20 mouse cellular contexts compared by ENCODE assay signal in the genomic region with DNA sequence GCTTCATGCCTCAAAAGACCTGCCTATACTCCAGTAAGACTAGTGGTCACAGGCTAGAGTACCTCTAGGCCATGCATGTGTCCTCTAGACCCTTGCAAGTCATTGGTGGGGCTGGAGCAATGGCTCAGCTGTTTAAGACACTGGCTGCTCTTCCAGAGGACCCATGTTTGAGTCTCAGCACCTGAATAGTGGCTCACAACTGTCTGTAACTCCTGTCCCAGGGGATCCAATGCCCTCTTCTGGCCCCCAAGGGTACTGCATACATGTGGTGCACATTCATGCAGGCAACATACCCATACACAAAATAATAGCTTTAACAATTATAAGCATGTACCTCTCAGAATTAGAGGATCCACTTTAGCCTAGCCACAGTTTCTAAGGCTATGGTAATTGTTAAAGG. TPM values are rescaled to one million over a fixed set of nuclear protein-coding genes. Genes with fewer than 3 reads are reported as not detected.
DNase-seq lines count a peak whose midpoint lies in the region; ATAC-seq and TF ChIP-seq lines count a peak whose summit lies in the region.
"Had no signal": no experiment of that assay in that cellular context is flagged by ENCODE, and none has a peak within 500 bp of the region (broad histone marks: within the 10 kb centered on the region; RNA-seq: fewer than 3 reads in every experiment).

No protein-coding gene starts in this region.

- ATAC-seq in hindbrain, postnatal 0 days = no peak
- no peak for ATAC-seq in liver, postnatal 0 days
- no peak for ATAC-seq in liver, embryonic 11.5 days (replicated peaks; ENCODE audit: low FRiP score)
- ATAC-seq in inflammation-experienced regulatory T-cells, adult 6 months = no peak
- ATAC-seq: forebrain, embryonic 16.5 days had no signal

- H3K9ac ChIP-seq in hindbrain, postnatal 0 days (replicated peaks; ENCODE audit: low read length) = no peak overlapping the region
- no peak overlapping the region for H3K9ac ChIP-seq in liver, postnatal 0 days (replicated peaks)
- no peak overlapping the region for H3K9ac ChIP-seq in liver, embryonic 11.5 days (ENCODE audit: low read depth, low read length)
- H3K9ac ChIP-seq in ES-Bruce4 (ENCODE audit: low read depth, poor library complexity, severe bottlenecking) = no peak overlapping the region
- H3K9ac ChIP-seq: embryonic facial prominence, embryonic 12.5 days; heart, embryonic 13.5 days; hindbrain, embryonic 15.5 days had no signal

- H3K27me3 ChIP-seq in hindbrain, postnatal 0 days (ENCODE audit: insufficient read depth, low read length) = no peaks in the 10 kb centered on the region
- H3K27me3 ChIP-seq in hindbrain, embryonic 10.5 days (ENCODE audit: insufficient read depth, poor library complexity, severe bottlenecking) = no peaks in the 10 kb centered on the region
- H3K27me3 ChIP-seq in liver, postnatal 0 days (ENCODE audit: insufficient read depth, low read length) = no peaks in the 10 kb centered on the region
- no peaks in the 10 kb centered on the region for H3K27me3 ChIP-seq in liver, embryonic 11.5 days (replicated peaks; ENCODE audit: control insufficient read depth, insufficient read depth, low read length)
- no peaks in the 10 kb centered on the region for H3K27me3 ChIP-seq in ES-Bruce4 (ENCODE audit: control insufficient read depth, insufficient read depth, low read length, poor library complexity, severe bottlenecking)
- H3K27me3 ChIP-seq: embryonic facial prominence, embryonic 12.5 days; heart, embryonic 13.5 days; hindbrain, embryonic 15.5 days had no signal

- no peak overlapping the region for H3K4me3 ChIP-seq in hindbrain, postnatal 0 days (ENCODE audit: low read length)
- no peak overlapping the region for H3K4me3 ChIP-seq in hindbrain, embryonic 10.5 days
- H3K4me3 ChIP-seq in liver, postnatal 0 days (ENCODE audit: low read depth, low read length) = no peak overlapping the region
- H3K4me3 ChIP-seq in liver, embryonic 11.5 days (ENCODE audit: low read depth, low read length) = no peak overlapping the region
- H3K4me3 ChIP-seq in ES-Bruce4 (ENCODE audit: low read depth, low read length) = no peak overlapping the region
- H3K4me3 ChIP-seq: embryonic facial prominence, embryonic 12.5 days; heart, embryonic 13.5 days; hindbrain, embryonic 15.5 days; midbrain, embryonic 10.5 days had no signal

- H3K4me2 ChIP-seq in hindbrain, postnatal 0 days (ENCODE audit: low read depth, low read length) = no peak overlapping the region
- H3K4me2 ChIP-seq in liver, postnatal 0 days (ENCODE audit: low read depth, low read length) = no peak overlapping the region
- no peak overlapping the region for H3K4me2 ChIP-seq in liver, embryonic 11.5 days
- H3K4me2 ChIP-seq: embryonic facial prominence, embryonic 12.5 days; heart, embryonic 13.5 days; hindbrain, embryonic 15.5 days had no signal

- TF ChIP-seq POLR2A in ES-Bruce4 (IDR thresholded peaks at IDR 0.05; ENCODE audit: insufficient read depth, low read length) = no peak
- TF ChIP-seq POLR2A in brain, embryonic 14.5 days (IDR thresholded peaks at IDR 0.05; ENCODE audit: borderline replicate concordance, extremely low read depth, insufficient read depth, insufficient read length, poor library complexity, severe bottlenecking) = no peak

- H3K27ac ChIP-seq in hindbrain, postnatal 0 days = no peak overlapping the region
- H3K27ac ChIP-seq in hindbrain, embryonic 10.5 days = no peak overlapping the region
- H3K27ac ChIP-seq in liver, postnatal 0 days (ENCODE audit: low read depth) = no peak overlapping the region
- no peak overlapping the region for H3K27ac ChIP-seq in liver, embryonic 11.5 days (ENCODE audit: low read depth, low read length)
- no peak overlapping the region for H3K27ac ChIP-seq in ES-Bruce4 (ENCODE audit: insufficient read depth, low read length)
- H3K27ac ChIP-seq: embryonic facial prominence, embryonic 12.5 days; heart, embryonic 13.5 days; hindbrain, embryonic 15.5 days; macrophage; midbrain, embryonic 10.5 days had no signal

- DNase-seq in hindbrain, postnatal 0 days (ENCODE audit: low spot score) = no peak
- no peak for DNase-seq in hindbrain, embryonic 10.5 days (ENCODE audit: low spot score)
- DNase-seq in liver, postnatal 0 days = no peak
- DNase-seq in liver, embryonic 11.5 days (ENCODE audit: low spot score) = no peak
- DNase-seq in brain, embryonic 14.5 days (ENCODE audit: low read depth) = no peak
- no peak for DNase-seq in ovary, postnatal 10 days (ENCODE audit: low spot score)
- DNase-seq: cerebellum, adult 9-10 months; kidney, adult 8-10 months; kidney, postnatal 4 days; lung, adult 18-20 months; retina, postnatal 1 day; thymus, postnatal 25 days had no signal

- TF ChIP-seq CTCF in hindbrain, postnatal 0 days (IDR thresholded peaks at IDR 0.05; ENCODE audit: low read depth) = 0 out of 2 replicates have a peak, but pooled peaks have one; percentile 17
- TF ChIP-seq CTCF in liver, postnatal 0 days (IDR thresholded peaks at IDR 0.05; ENCODE audit: low read depth) = peak; percentile 30
- peak; percentile 7 for TF ChIP-seq CTCF in ES-Bruce4 (IDR thresholded peaks at IDR 0.05; ENCODE audit: low read depth, low read length)
- TF ChIP-seq CTCF in brain, embryonic 14.5 days (IDR thresholded peaks at IDR 0.05; ENCODE audit: borderline replicate concordance, extremely low read depth, insufficient read depth, insufficient read length) = peak; percentile 5; the same call in 1 of the 2 replicates

- H3K36me3 ChIP-seq in hindbrain, postnatal 0 days (ENCODE audit: insufficient read depth, low read length) = peaks cover 7% of the 10 kb centered on the region; the same call in 1 of the 2 replicates
- H3K36me3 ChIP-seq in hindbrain, embryonic 10.5 days = peaks cover 30% of the 10 kb centered on the region
- no peaks in the 10 kb centered on the region; the same call in 1 of the 2 replicates for H3K36me3 ChIP-seq in liver, postnatal 0 days (replicated peaks; ENCODE audit: insufficient read depth, low read length)
- H3K36me3 ChIP-seq in liver, embryonic 11.5 days (ENCODE audit: control insufficient read depth, insufficient read depth, low read length) = no peaks in the 10 kb centered on the region; the same call in 1 of the 2 replicates
- H3K36me3 ChIP-seq in ES-Bruce4 (ENCODE audit: control insufficient read depth, insufficient read depth, low read length, poor library complexity, severe bottlenecking) = peaks cover 3% of the 10 kb centered on the region

- 0 out of 2 replicates have a peak, but pooled peaks cover under 1% of the 10 kb centered on the region for H3K4me1 ChIP-seq in hindbrain, postnatal 0 days (ENCODE audit: insufficient read depth, low read length)
- 0 out of 2 replicates have a peak, but pooled peaks cover 2% of the 10 kb centered on the region for H3K4me1 ChIP-seq in hindbrain, embryonic 10.5 days (replicated peaks)
- peaks cover 2% of the 10 kb centered on the region; the same call in 1 of the 2 replicates for H3K4me1 ChIP-seq in liver, postnatal 0 days (ENCODE audit: insufficient read depth)
- H3K4me1 ChIP-seq in liver, embryonic 11.5 days (replicated peaks; ENCODE audit: control insufficient read depth, insufficient read depth, low read length) = no peaks in the 10 kb centered on the region; the same call in 1 of the 2 replicates
- H3K4me1 ChIP-seq in ES-Bruce4 (ENCODE audit: control insufficient read depth, insufficient read depth, low read length) = no peaks in the 10 kb centered on the region
- H3K4me1 ChIP-seq: heart, embryonic 13.5 days; midbrain, embryonic 10.5 days had no signal

- no peak for TF ChIP-seq EP300 in liver, postnatal 0 days (IDR thresholded peaks at IDR 0.05; ENCODE audit: low read depth)
- no peak for TF ChIP-seq EP300 in ES-Bruce4 (IDR thresholded peaks at IDR 0.05; ENCODE audit: insufficient read depth, low read depth, low read length)

- H3K9me3 ChIP-seq in hindbrain, postnatal 0 days (ENCODE audit: low read length) = no peaks in the 10 kb centered on the region
- H3K9me3 ChIP-seq in hindbrain, embryonic 10.5 days = no peaks in the 10 kb centered on the region
- no peaks in the 10 kb centered on the region for H3K9me3 ChIP-seq in liver, postnatal 0 days (ENCODE audit: low read length)
- H3K9me3 ChIP-seq in liver, embryonic 11.5 days (ENCODE audit: control insufficient read depth, low read length) = no peaks in the 10 kb centered on the region
- H3K9me3 ChIP-seq in ES-Bruce4 (replicated peaks; ENCODE audit: control insufficient read depth, insufficient read depth, low read length, poor library complexity, severe bottlenecking) = no peaks in the 10 kb centered on the region
- H3K9me3 ChIP-seq: embryonic facial prominence, embryonic 12.5 days; heart, embryonic 13.5 days; hindbrain, embryonic 15.5 days; midbrain, embryonic 10.5 days had no signal

RNA-seq across cellular contexts. Expression of a gene that starts 6.7 kb away (rescaled TPM):
- 35.5 and 37.5 TPM in 2 replicates for total RNA-seq in hindbrain, postnatal 0 days (2014; rRNA removed)
- polyA plus RNA-seq in hindbrain, postnatal 0 days (2015; fragmentation: Nextera tagmentation; extraction: Ambion mirVana) = 21.2 and 22.9 TPM in 2 replicates
- polyA plus RNA-seq in hindbrain, embryonic 10.5 days (2016; fragmentation: Nextera tagmentation; extraction: Ambion mirVana) = 13.4 and 16.1 TPM in 2 replicates
- 3.2 and 3.6 TPM in 2 replicates for polyA plus RNA-seq in liver, postnatal 0 days (2015; fragmentation: Nextera tagmentation; extraction: Ambion mirVana)
- 10.8 and 12.7 TPM in 2 replicates for polyA plus RNA-seq in liver, embryonic 11.5 days (2014; fragmentation: Nextera tagmentation; extraction: Ambion mirVana)
- 12.6 and 13.7 TPM in 2 replicates for polyA plus RNA-seq in ES-Bruce4 (2011; ENCODE audit: insufficient read depth, insufficient read length, low read depth, missing spikeins)
- 14.6 and 17.9 TPM in 2 replicates for polyA plus RNA-seq in brain, embryonic 14.5 days (2012; rRNA removed)
- 1 to 10 TPM; 3.6 to 5.8 (median 5.2) TPM for polyA plus RNA-seq in inflammation-experienced regulatory T-cells, adult 6 months (2017; shearing (Covaris generic))

RNA-seq across cellular contexts. Expression of a gene that starts 7.9 kb away (rescaled TPM):
- 406 and 413 TPM in 2 replicates for total RNA-seq in hindbrain, postnatal 0 days (2014; rRNA removed)
- 512 and 537 TPM in 2 replicates for polyA plus RNA-seq in hindbrain, postnatal 0 days (2015; fragmentation: Nextera tagmentation; extraction: Ambion mirVana)
- 110 and 138 TPM in 2 replicates for polyA plus RNA-seq in hindbrain, embryonic 10.5 days (2016; fragmentation: Nextera tagmentation; extraction: Ambion mirVana)
- 32.4 and 33.5 TPM in 2 replicates for polyA plus RNA-seq in liver, postnatal 0 days (2015; fragmentation: Nextera tagmentation; extraction: Ambion mirVana)
- 57.9 and 67.4 TPM in 2 replicates for polyA plus RNA-seq in liver, embryonic 11.5 days (2014; fragmentation: Nextera tagmentation; extraction: Ambion mirVana)
- 70.4 and 78.6 TPM in 2 replicates for polyA plus RNA-seq in ES-Bruce4 (2011; ENCODE audit: insufficient read depth, insufficient read length, low read depth, missing spikeins)
- polyA plus RNA-seq in brain, embryonic 14.5 days (2012; rRNA removed) = 298 and 341 TPM in 2 replicates
- 10 to 100 TPM; 42.0 to 62.2 (median 50.1) TPM for polyA plus RNA-seq in inflammation-experienced regulatory T-cells, adult 6 months (2017; shearing (Covaris generic))

RNA-seq across cellular contexts. Expression of a gene that starts 29.2 kb away (rescaled TPM):
- 6.6 and 7.3 TPM in 2 replicates for total RNA-seq in hindbrain, postnatal 0 days (2014; rRNA removed)
- polyA plus RNA-seq in hindbrain, postnatal 0 days (2015; fragmentation: Nextera tagmentation; extraction: Ambion mirVana) = 6.1 and 6.9 TPM in 2 replicates
- polyA plus RNA-seq in hindbrain, embryonic 10.5 days (2016; fragmentation: Nextera tagmentation; extraction: Ambion mirVana) = 8.0 and 9.1 TPM in 2 replicates
- polyA plus RNA-seq in liver, postnatal 0 days (2015; fragmentation: Nextera tagmentation; extraction: Ambion mirVana) = 1.4 and 1.5 TPM in 2 replicates
- polyA plus RNA-seq in liver, embryonic 11.5 days (2014; fragmentation: Nextera tagmentation; extraction: Ambion mirVana) = 3.2 and 3.6 TPM in 2 replicates
- 7.5 and 9.4 TPM in 2 replicates for polyA plus RNA-seq in ES-Bruce4 (2011; ENCODE audit: insufficient read depth, insufficient read length, low read depth, missing spikeins)
- polyA plus RNA-seq in brain, embryonic 14.5 days (2012; rRNA removed) = 6.9 and 7.0 TPM in 2 replicates
- polyA plus RNA-seq in inflammation-experienced regulatory T-cells, adult 6 months (2017; shearing (Covaris generic)) = 1 to 10 TPM; 4.1 to 4.7 (median 4.2) TPM
